Mouse (Mus musculus) neural tube, embryonic 11.5 days (tissue): ENCODE measurements around the gene Dnmt3l. TPM values are rescaled to one million over a fixed set of nuclear protein-coding genes. Genes with fewer than 3 reads are reported as not detected.

Experiments
- ATAC-seq: fragments of 200-750 bp; cut with Nextera tagmentation; 2 replicates; pipeline ENCODE4 v1.8.0; 2017; ENCODE audit warnings: moderate number of reproducible peaks, mild to moderate bottlenecking, moderate TSS enrichment, moderate library complexity; ENCODE audit not compliant: insufficient read depth, low FRiP score, low TSS enrichment
- DNase-seq: peaks from one replicate; pipeline ENCODE4 v3.0.0-alpha.2; 2015; ENCODE audit warnings: low spot score
- H3K27ac ChIP-seq: fragments of 300-500 bp; sonication (generic); 2 replicates; pipeline ENCODE4 v1.5.1; 2014; ENCODE audit warnings: low read depth, mild to moderate bottlenecking, low read length
- H3K27me3 ChIP-seq: fragments of 300-500 bp; sonication (generic); 2 replicates; pipeline ENCODE4 v1.6.1; 2014; ENCODE audit warnings: mild to moderate bottlenecking, low read length, mixed read lengths; ENCODE audit not compliant: control insufficient read depth, insufficient read depth
- H3K36me3 ChIP-seq: fragments of 300-500 bp; sonication (generic); 2 replicates; pipeline ENCODE4 v1.6.1; 2014; ENCODE audit warnings: mild to moderate bottlenecking, low read length, moderate library complexity, mixed read lengths; ENCODE audit not compliant: control insufficient read depth, insufficient read depth
- H3K4me1 ChIP-seq: fragments of 300-500 bp; sonication (generic); 2 replicates; pipeline ENCODE4 v1.6.1; 2014; ENCODE audit warnings: low read length, mixed read lengths; ENCODE audit not compliant: control insufficient read depth, insufficient read depth
- H3K4me2 ChIP-seq: fragments of 300-500 bp; sonication (generic); 2 replicates; pipeline ENCODE4 v1.6.1; 2014; ENCODE audit warnings: low read depth, mild to moderate bottlenecking, moderate library complexity
- H3K4me3 ChIP-seq: fragments of 300-500 bp; sonication (generic); 2 replicates; pipeline ENCODE4 v1.5.1; 2014; ENCODE audit warnings: low read depth, low read length
- H3K9ac ChIP-seq: fragments of 300-500 bp; sonication (generic); 2 replicates; pipeline ENCODE4 v1.6.1; 2014; ENCODE audit warnings: mild to moderate bottlenecking, low read length
- H3K9me3 ChIP-seq: fragments of 300-500 bp; sonication (generic); 2 replicates; pipeline ENCODE4 v1.6.1; 2016; ENCODE audit warnings: low read length; ENCODE audit not compliant: control insufficient read depth
- WGBS: fragments of 180-500 bp; shearing (Covaris S2); extraction: QIAGEN DNeasy Blood & Tissue Kit; methylation state at CpG from one replicate; pipeline ENCODE4 v1.1.7; 2014; 5-methylcytosine and 5-hydroxymethylcytosine counted together
- polyA plus RNA-seq: library from polyadenylated mRNA; unstranded; fragments of >200 nt; fragmentation: Nextera tagmentation; extraction: Ambion mirVana; gene quantifications from 2 replicates; pipeline ENCODE4 v1.2.1, GENCODE M21; 2014

The Dnmt3l gene
- polyA plus RNA-seq, 1 experiment from 2014 or later: not detected

DNA sequence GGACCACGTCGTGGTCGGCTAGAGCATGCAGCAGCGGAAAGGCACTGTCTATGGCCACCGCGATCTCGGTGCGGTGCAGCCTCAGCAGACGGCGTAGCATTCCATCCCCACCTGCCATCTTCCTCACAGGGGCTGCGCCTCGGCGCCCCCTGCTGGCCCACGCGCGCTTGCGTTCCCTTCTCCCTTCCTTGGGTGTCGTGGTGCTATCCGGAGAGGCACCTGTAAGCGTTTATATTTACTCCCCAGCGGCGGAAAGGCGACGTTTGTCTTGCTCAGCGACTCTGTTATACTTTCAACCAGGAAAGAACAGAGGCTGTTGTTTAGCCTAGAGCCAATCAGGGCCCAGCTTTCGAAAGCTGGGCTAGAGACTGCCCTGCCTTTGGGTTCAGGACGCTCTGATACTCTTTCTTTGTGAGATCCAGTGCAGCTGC is 1.7 kb downstream of the Dnmt3l start, which contains the start of gene Aire:
Gene Aire (minus strand): TSS at position 205 of the 431 bp plus-strand sequence.
- Histone ChIP-seq H3K4me1 (no peaks in the 10 kb centered on the region), H3K9me3 (no peaks in the 10 kb centered on the region), H3K36me3 (no peaks in the 10 kb centered on the region), H3K4me2 (peak within 1 kb of the TSS; percentile 43), H3K27ac (no peak within 1 kb of the TSS), H3K4me3 (peak within 1 kb of the TSS; percentile 20), H3K9ac (peak within 1 kb of the TSS; percentile 53), H3K27me3 (no peaks in the 10 kb centered on the region)
- ATAC-seq: peak; percentile 50
- peak; percentile 80 for DNase-seq
- 3% methylated on average over 27 of the region's 27 CpGs for WGBS

GRCm38 (mm10) chr10:78044531-78044930 is 2.8 kb downstream of the Dnmt3l start:
- WGBS: 67% methylated on average over 1 of the region's 1 CpGs
- H3K4me1 ChIP-seq: no peaks in the 10 kb centered on the region
- ATAC-seq: no peak

DNA sequence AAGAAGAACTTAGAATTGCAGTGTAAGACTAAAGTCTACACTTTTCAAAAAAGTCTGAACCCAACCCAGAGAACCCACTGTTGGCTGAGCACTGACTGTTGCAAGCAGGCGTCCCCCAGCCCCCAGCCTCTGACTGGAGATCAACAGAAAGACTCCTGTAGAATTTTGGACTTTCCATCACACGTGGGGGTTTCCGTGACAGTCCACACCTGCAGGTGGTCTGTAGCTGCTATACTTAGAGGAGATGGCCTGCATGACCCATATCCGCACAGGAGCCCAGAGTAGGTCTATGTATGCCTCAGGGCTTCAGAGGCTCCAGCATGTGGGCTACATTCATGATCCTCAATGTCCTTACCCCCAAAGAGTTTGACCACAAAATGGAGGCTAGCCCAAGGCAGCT is 4.6 kb downstream of the Dnmt3l start:
- DNase-seq: no peak
- H3K36me3 ChIP-seq: no peaks in the 10 kb centered on the region
- H3K4me3 ChIP-seq: no peak overlapping the region
- H3K4me1 ChIP-seq: no peaks in the 10 kb centered on the region
- no peak overlapping the region for H3K9ac ChIP-seq
- H3K27me3 ChIP-seq: no peaks in the 10 kb centered on the region
- ATAC-seq: no peak
- no peak overlapping the region for H3K27ac ChIP-seq
- no peaks in the 10 kb centered on the region for H3K9me3 ChIP-seq
- H3K4me2 ChIP-seq: no peak overlapping the region
- WGBS: 86% methylated on average over 4 of the region's 4 CpGs

More at GRCm38 (mm10) chr10:78044531-78044930, 2.8 kb downstream of the Dnmt3l start:
- H3K4me2 ChIP-seq: no peak overlapping the region
- H3K9ac ChIP-seq: no peak overlapping the region
- no peaks in the 10 kb centered on the region for H3K27me3 ChIP-seq
- no peaks in the 10 kb centered on the region for H3K9me3 ChIP-seq
- DNase-seq: no peak
- H3K4me3 ChIP-seq: no peak overlapping the region
- no peaks in the 10 kb centered on the region for H3K36me3 ChIP-seq
- H3K27ac ChIP-seq: no peak overlapping the region

DNA sequence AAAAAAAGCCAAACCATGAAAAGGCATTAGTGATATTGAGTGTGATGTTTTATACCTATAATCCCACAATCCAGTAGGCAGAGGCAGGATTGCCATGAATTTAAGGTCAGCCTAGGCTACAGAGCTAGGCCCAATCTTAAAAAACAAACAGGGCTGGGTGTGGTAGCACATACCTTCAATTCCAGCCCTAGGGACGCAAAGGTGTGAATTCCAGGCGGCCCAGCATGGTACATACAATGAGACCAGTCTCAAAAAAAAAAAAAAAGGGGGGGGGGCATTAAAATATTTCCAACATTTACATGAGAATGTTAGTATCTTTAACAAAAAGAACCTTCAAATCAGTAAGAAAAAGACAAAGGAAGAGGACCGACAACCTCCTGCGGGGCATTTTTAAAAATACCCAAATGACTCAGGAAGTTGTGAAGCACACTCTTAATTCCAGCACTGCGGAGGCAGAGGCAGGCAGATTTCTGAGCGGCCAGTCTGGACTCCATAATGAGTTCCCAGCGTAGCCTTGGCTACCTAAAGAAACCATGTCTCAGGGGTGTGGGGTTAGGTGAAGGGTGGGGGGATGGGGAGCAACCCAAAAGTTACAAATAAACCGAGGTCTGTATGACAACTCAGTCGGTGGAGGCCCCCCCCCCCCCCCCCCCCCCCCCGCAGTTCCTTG is 6.4 kb downstream of the Dnmt3l start:
- no peak for ATAC-seq
- 85% methylated on average over 9 of the region's 10 CpGs for WGBS

GRCm38 (mm10) chr10:78049519-78050035 is 7.8 kb downstream of the Dnmt3l start:
- H3K27ac ChIP-seq: no peak overlapping the region
- H3K27me3 ChIP-seq: no peaks in the 10 kb centered on the region
- no peak for ATAC-seq
- H3K9ac ChIP-seq: no peak overlapping the region
- no peak overlapping the region for H3K4me2 ChIP-seq
- H3K4me1 ChIP-seq: no peaks in the 10 kb centered on the region
- no peak overlapping the region for H3K4me3 ChIP-seq
- H3K9me3 ChIP-seq: no peaks in the 10 kb centered on the region
- 59% methylated on average over 11 of the region's 11 CpGs for WGBS
- no peak for DNase-seq
- no peaks in the 10 kb centered on the region for H3K36me3 ChIP-seq

More for the DNA sequence above, 6.4 kb downstream of the Dnmt3l start:
- H3K9ac ChIP-seq: no peak overlapping the region
- no peak overlapping the region for H3K27ac ChIP-seq
- no peaks in the 10 kb centered on the region for H3K36me3 ChIP-seq
- H3K27me3 ChIP-seq: no peaks in the 10 kb centered on the region
- no peak overlapping the region for H3K4me2 ChIP-seq
- H3K9me3 ChIP-seq: no peaks in the 10 kb centered on the region
- no peak for DNase-seq
- no peak overlapping the region for H3K4me3 ChIP-seq
- no peaks in the 10 kb centered on the region for H3K4me1 ChIP-seq

DNA sequence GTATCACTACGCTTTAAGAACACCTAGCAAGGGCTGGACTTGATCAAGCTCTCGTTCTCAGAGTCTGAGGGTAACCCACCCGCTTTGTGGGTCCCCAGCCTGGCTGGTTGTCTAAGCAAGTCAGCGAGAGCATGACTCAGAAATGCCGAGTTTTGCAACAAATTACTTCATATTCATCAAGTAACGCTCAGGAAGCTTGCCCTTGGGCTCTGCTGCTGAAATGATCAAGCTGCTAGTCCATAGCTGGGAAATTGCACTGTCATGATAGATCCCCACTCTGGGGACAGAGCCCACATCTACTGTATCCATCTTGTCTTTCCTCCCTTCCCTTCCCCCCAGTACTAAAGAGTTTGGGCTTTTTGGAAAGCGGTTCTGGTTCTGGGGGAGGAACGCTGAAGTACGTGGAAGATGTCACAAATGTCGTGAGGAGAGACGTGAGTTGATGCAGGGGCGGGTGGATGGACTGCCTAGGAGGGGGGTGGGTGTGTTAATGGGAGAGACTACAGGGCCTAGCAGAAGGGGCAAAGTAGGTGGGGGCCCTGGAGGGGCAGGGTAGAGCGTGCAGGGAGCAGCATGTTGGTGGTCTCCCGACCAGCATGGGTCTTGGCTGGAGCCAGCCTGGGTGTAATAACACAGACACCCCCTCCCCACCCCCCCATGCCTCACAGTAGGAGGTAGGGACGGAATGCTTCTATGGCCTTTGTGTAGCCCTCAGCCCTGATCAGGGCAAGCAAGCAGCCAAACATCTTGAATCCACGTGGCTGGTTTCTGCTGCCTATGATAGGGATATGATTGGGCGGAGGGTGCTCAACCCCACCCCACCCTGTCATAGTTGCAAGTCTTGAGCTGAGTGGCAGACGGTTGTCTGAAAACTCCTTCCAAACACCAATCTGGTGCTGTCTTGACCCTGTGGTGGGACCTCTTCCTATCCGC is 13.2 kb downstream of the Dnmt3l start:
- Histone ChIP-seq H3K4me2 (no peak overlapping the region), H3K4me3 (no peak overlapping the region), H3K9ac (no peak overlapping the region), H3K9me3 (no peaks in the 10 kb centered on the region), H3K4me1 (no peaks in the 10 kb centered on the region), H3K27me3 (no peaks in the 10 kb centered on the region), H3K27ac (no peak overlapping the region), H3K36me3 (no peaks in the 10 kb centered on the region)
- DNase-seq: no peak
- no peak for ATAC-seq
- WGBS: 69% methylated on average over 19 of the region's 19 CpGs

- Histone ChIP-seq H3K4me1 (no peaks in the 10 kb centered on the region), H3K27ac (no peak overlapping the region), H3K27me3 (no peaks in the 10 kb centered on the region), H3K4me3 (no peak overlapping the region), H3K9ac (no peak overlapping the region), H3K36me3 (no peaks in the 10 kb centered on the region), H3K9me3 (no peaks in the 10 kb centered on the region), H3K4me2 (no peak overlapping the region)
- DNase-seq: no peak
- ATAC-seq: no peak
- WGBS: 92% methylated on average over 8 of the region's 8 CpGs
Observed at GRCm38 (mm10) chr10:78057056-78057455, 15.3 kb downstream of the Dnmt3l start.

DNA sequence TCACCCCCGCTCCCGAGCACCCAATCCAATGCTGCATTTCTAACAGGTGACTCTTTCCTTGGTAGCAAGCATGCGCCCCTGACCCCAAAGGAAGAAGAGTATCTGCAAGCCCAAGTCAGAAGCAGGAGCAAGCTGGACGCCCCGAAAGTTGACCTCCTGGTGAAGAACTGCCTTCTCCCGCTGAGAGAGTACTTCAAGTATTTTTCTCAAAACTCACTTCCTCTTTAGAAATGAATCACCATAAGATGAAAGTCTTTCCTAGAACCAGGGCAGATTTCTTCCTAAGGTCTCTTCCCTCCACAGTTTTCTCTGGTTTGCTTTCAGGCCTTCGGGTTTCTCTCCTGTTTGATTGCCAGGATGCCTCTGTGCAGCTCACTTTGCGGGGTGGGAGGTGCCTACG is 21.4 kb downstream of the Dnmt3l start:
- no peak for DNase-seq
- Histone ChIP-seq H3K9me3 (no peaks in the 10 kb centered on the region), H3K27ac (no peak overlapping the region), H3K4me1 (no peaks in the 10 kb centered on the region), H3K27me3 (no peaks in the 10 kb centered on the region), H3K4me3 (no peak overlapping the region), H3K36me3 (no peaks in the 10 kb centered on the region), H3K4me2 (no peak overlapping the region), H3K9ac (no peak overlapping the region)
- ATAC-seq: no peak
- 90% methylated on average over 9 of the region's 9 CpGs for WGBS
